Mouse (Mus musculus): Measurements from ENCODE around the gene Bri3bp.
A peak's percentile ranks its signal among the peaks of the same experiment; 100 is the strongest.

The Bri3bp gene

DNA sequence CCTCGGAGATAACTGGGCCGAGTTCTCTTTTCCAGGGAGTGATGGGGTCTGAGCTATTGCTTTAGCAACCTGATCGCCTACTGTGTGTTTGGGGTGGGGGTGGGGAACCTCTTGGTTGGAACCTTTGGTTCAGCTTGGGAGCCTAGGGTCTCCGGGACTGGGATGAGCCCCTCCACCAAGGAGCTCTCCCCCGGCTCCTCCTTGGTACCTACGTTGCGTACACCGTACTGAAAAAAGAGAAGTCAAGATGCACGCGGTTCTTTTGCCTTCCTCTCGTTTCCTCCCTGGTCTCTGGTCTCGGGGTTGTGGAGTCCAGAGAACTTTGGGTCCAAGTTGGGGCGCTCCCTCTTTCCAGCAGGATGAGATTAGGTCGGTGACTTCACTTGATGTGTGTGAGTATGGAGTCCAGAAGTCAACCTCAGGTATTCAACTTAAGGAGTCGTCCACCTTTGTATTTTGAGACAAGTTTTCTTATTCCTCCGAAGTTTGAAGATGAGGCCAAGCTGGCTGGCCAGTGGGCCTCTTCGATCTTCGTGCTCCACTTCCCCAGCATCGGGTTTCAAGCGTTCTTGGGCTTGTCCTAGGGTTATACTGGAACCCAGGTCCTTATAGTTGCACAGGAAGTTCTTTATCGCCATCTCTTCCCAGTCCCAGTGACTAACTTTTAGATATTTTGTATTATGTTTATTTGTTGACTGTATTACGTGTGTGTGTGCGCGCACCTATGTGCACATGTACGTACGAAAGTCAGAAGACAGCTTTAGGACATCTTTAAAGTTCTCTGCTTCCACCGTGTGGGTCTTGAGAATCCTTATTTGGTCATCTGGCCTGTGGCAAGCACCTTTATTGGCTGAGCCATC lies 998 bp downstream of the Bri3bp start:
- TF ChIP-seq GATA4 (IDR thresholded peaks at IDR 0.05; ENCODE audit: insufficient replicate concordance, low read length), result no peak

- TF ChIP-seq GATA4 (IDR thresholded peaks at IDR 0.05; ENCODE audit: insufficient replicate concordance, low read length), result no peak
Observed at GRCm38 (mm10) chr5:125443335-125443734, 2.0 kb downstream of the Bri3bp start.

DNA sequence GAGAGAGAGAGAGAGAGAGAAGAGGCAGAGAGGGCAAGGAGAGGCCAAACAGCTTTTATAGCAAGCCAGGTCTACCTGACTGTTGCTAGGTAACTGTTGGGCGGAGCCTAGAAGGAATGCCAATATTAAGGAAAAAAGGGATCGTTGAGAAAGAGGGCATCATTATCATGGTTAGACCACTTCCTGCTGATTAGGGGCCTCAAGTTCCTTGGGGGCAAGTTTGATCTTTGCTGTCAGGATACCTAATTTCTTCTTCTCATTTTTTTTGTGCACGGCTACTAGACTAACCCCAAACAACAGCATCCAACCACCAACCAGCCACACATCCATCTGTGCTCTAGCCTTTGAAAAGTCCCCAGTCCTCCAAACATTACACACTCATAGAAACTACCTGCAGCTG lies 2.5 kb downstream of the Bri3bp start:
- TF ChIP-seq GATA4 (IDR thresholded peaks at IDR 0.05; ENCODE audit: insufficient replicate concordance, low read length), result no peak

DNA sequence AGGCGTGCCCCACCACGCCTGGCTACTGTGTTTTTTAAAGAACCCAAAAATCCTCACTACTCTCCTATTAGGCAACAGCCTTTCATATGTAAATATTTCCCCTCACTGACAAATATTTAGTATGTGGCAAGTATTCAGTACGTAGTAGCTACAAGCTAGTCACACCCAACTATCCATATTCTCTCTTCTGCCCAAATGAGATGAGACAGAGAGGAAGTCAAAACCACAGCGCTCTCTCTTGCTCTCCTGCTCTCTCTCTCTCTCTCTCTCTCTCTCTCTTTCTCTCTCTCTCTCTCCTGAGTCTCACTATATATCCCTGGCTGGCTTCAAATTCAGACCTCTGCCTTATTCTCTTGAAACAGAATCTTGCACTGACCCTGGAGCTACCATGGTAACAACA lies 3.2 kb downstream of the Bri3bp start:
- TF ChIP-seq GATA4 (IDR thresholded peaks at IDR 0.05; ENCODE audit: insufficient replicate concordance, low read length), result no peak

DNA sequence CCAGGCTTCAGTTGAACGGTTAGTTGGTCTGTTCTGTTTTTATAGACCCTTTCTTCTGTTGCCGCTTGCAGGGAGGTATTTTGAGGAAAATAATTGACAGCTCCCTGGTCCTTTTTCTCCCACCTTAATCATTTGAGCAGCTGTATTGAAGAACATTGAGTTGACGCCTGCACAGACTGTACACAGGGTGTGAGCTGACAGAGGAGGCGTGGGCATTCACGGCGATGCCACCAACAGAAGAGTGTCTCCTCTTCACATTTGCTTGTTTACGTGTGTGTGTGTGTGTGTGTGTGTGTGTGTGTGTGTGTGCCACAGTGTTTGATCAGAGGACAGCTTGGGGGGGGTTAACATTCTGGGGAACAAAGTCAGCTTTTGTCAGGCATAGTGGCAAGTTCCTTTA lies 5.0 kb downstream of the Bri3bp start:
- no peak for TF ChIP-seq GATA4 (IDR thresholded peaks at IDR 0.05; ENCODE audit: insufficient replicate concordance, low read length)

GRCm38 (mm10) chr5:125448026-125448425 lies 6.7 kb downstream of the Bri3bp start:
- no peak for TF ChIP-seq GATA4 (IDR thresholded peaks at IDR 0.05; ENCODE audit: insufficient replicate concordance, low read length)

GRCm38 (mm10) chr5:125448631-125449030 lies 7.3 kb downstream of the Bri3bp start:
- peak; percentile 61; the same call in 1 of the 2 replicates for TF ChIP-seq GATA4 (IDR thresholded peaks at IDR 0.05; ENCODE audit: insufficient replicate concordance, low read length)

DNA sequence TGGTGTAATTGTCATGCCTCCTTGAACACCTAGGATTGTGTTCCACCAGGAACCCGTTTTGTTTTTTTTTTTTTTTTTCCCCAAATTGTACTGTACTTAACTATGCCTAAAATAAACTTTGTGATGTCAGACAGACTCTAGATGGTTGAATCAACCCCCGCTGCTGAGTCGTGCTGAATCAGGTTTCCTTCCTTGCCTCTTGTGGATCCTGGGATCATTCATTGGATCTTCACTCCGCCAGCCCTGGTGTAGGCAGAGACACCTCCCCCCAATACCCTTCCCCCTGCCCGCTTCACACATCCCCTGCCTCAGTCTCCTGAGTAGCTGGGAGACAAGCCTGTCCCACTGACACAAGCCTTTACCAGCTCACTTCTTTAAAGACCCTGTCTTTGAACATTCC lies 7.9 kb downstream of the Bri3bp start:
- no peak for TF ChIP-seq GATA4 (IDR thresholded peaks at IDR 0.05; ENCODE audit: insufficient replicate concordance, low read length)

DNA sequence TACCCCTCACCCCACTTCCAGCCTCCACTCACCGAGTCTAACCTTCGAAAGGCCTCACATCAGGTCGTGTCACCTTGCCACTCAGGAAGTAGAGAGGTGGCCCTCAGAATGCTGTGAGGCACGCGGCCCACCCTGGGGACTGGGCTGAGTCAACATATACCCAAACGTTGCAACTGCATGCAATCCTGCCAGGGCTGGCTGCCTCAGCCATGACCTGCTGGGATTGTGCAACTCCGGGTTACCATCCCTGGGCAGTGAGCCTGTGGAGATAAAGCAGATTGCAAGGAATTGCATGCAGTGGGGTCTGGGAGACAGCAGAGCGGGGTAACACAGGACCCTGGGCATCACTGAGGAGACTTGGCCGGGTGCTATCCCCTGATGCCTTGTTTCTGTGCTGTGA lies 11.2 kb downstream of the Bri3bp start:
- TF ChIP-seq GATA4 (IDR thresholded peaks at IDR 0.05; ENCODE audit: insufficient replicate concordance, low read length), result peak; percentile 79; the same call in 1 of the 2 replicates

GRCm38 (mm10) chr5:125456100-125456499 lies 14.7 kb downstream of the Bri3bp start:
- no peak for TF ChIP-seq GATA4 (IDR thresholded peaks at IDR 0.05; ENCODE audit: insufficient replicate concordance, low read length)

DNA sequence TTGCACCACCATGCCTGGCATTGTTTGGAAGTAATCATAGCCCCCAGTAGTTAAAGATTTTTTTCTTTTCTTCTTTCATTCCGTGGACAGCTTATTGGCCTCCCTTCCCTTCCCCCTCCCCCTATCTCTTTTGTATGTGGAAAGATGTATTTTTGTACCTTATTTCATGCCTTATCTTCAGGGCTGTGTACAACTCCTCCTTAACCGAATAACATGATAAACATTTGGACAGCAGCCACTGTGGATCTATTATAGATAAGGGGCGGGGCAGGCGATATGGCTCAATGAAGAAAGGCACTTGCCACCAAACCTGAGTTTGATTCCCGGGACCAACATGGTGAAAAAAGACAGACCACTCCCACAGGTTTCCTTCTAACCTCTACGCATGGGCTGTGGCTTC lies 16.2 kb downstream of the Bri3bp start:
- TF ChIP-seq GATA4 (IDR thresholded peaks at IDR 0.05; ENCODE audit: insufficient replicate concordance, low read length), result no peak

GRCm38 (mm10) chr5:125460574-125460973 lies 19.2 kb downstream of the Bri3bp start:
- TF ChIP-seq GATA4 (IDR thresholded peaks at IDR 0.05; ENCODE audit: insufficient replicate concordance, low read length), result no peak

DNA sequence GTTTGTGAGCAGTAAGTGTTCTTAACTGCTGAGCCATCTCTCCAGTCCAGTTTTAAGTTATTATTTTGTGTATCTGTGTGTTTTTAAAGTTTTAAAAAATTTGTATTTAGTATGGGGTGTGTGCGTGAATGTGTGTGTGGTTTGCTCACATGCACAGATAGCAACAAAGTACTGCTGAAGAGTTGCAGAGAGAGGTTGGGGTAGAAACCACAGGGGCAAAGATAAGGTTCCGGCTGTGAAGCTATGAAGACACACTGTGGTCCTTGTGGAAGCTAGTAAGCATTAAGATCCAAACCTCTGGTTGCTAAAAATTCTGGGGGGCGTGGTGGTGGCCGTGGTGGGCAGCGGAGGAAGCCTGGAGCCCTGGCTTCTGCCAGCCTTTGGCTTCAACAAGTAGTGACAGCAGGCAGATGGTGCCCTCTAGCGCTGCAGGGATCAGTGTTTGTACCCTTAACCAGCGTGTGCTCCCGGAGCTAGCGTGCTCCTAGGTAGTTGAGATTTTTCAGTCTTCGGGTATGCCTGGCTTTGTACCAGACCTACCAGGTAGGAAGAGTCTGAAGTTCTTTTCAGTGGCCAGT lies 20.6 kb downstream of the Bri3bp start:
- TF ChIP-seq GATA4 (IDR thresholded peaks at IDR 0.05; ENCODE audit: insufficient replicate concordance, low read length), result no peak

DNA sequence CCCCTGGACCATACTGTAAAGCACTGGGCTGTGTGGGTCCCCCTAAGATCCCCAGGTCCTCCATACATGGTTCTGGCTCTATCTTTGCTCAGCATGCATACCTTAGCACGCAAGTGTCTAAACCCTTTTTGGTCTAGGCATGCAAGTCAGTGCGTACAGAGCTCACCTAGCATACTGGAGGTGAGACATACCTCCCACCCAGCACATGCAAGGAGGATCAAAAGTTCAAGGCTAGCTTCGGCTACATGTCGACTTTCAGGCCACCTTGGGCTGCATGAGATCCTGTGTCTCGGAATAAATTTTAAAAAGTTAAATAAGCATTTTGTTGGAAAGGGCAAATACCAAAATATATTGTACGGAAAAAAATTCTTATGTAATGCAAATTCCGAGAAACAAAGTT lies 23.8 kb downstream of the Bri3bp start:
- no peak for TF ChIP-seq GATA4 (IDR thresholded peaks at IDR 0.05; ENCODE audit: insufficient replicate concordance, low read length)

DNA sequence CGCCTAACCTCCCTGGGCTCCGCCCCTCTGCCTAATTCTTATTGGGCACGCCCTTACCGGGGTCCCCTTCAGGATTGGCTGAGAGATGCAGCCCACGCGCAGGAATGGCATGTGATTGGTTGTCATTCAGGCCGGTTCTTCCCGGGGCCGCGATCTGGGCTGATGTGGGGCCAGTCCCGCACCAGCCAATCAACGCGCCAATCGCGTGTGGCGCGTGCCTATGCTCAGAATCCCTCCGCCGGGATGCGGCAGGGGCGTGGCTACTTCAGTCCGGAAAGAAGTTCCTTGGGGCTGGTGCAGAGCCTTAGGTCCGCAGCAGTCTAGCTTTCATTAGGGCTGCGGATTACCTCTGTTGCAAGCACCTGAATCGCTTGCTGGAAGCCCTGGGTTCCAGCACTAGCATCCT lies 24.3 kb downstream of the Bri3bp start:
- TF ChIP-seq GATA4 (IDR thresholded peaks at IDR 0.05; ENCODE audit: insufficient replicate concordance, low read length), result peak; percentile 66; the same call in 1 of the 2 replicates

GRCm38 (mm10) chr5:125466483-125466882 lies 25.1 kb downstream of the Bri3bp start:
- TF ChIP-seq GATA4 (IDR thresholded peaks at IDR 0.05; ENCODE audit: insufficient replicate concordance, low read length), result no peak

All from liver, adult (tissue).